Mouse (Mus musculus) E14TG2a.4 (cell line): Measurements from ENCODE around the gene Fgl2.

Experiments used
- CTCF ChIP-seq: conservative IDR thresholded peaks from 2 replicates; pipeline ENCODE4 v1.5.1; 2014; ENCODE audit warnings: low read length
- POU5F1 ChIP-seq: IDR thresholded peaks from 2 replicates; pipeline ENCODE4 v1.6.1; 2014; ENCODE audit warnings: low read length, borderline replicate concordance

- no peak for TF ChIP-seq POU5F1
- TF ChIP-seq CTCF, result no peak
Observed at GRCm38 (mm10) chr5:21424614-21425602, 52.5 kb downstream of the Fgl2 start, which contains the start of the genes Ccdc146 and Fam185a.
